Mouse (Mus musculus) gastrocnemius, adult 2 months (tissue): ENCODE measurements at regions not wholly inside any gene's neighbourhood (a gene's known extent, or its start where the extent isn't known, plus 50 kb on each side); places are given as distances from the start of the nearest gene placed in this dataset.
A peak's percentile ranks its signal among the peaks of the same experiment; 100 is the strongest.

ENCODE experiments used
- DNase-seq: peaks from one replicate; pipeline ENCODE4 v3.0.0; 2022
- H3K27ac ChIP-seq: fragments of 200-600 bp; 2 replicates; pipeline ENCODE4 v1.8.1; 2022; ENCODE audit warnings: mild to moderate bottlenecking
- H3K4me3 ChIP-seq: fragments of 200-600 bp; 2 replicates; pipeline ENCODE4 v1.8.1; 2022; ENCODE audit warnings: mild to moderate bottlenecking, moderate library complexity
- CTCF ChIP-seq: fragments of 200-600 bp; IDR thresholded peaks from 2 replicates; pipeline ENCODE4 v1.8.1; 2022; ENCODE audit warnings: antibody characterized with exemption, mild to moderate bottlenecking, moderate library complexity
- intact Hi-C: fragments of 180-260 bp; cut with DNase I; formaldehyde crosslinking; loops from one replicate; pipeline ENCODE4 v1.15.1; 2025

DNA sequence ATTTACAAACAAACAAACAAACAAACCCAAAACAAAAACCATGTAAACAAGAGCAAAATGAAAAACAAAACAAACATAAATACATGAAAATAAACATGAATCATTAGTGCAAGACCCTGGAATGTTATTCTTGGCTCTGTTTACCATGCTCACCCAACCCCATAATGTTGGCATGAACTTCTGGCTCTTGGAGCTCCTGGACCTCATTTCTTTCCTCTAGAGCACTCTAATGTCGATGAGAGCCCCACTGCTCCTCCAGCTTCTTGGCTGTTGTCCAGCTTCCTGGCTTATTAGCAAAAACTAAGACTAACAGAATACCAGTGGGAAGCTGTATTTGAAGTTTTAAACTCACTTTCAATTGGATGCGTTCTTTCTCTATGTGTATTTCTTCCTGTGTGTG lies 81.3 kb upstream of the Gm21830 start:
- TF ChIP-seq CTCF, result no peak
- Histone ChIP-seq H3K4me3 (peak overlapping the region; percentile 23), H3K27ac (no peak overlapping the region)
- DNase-seq, result peak; percentile 46
- intact Hi-C loops, result no loop called here

DNA sequence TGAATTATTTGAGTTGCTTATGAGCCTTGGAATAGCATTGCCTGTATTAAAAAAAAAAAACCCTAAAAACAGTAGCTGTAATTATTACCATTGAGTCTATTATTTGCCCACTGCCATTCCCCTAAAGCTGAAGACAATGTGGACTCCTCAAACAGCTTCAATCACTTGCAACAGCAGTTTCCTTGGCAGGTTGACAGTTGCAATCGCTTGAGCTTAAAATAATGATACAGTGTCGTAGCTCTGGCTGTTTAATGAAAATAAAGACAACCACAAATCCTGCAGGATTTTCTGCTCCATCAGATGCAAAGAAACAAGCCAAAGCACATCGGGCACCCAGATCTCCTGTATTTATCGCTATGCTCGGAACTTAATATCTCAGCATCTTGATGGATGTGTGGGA lies 68.8 kb upstream of the Gm21830 start:
- no peak for TF ChIP-seq CTCF
- no peak for DNase-seq
- intact Hi-C loops, result no loop called here
- Histone ChIP-seq H3K27ac (no peak overlapping the region), H3K4me3 (no peak overlapping the region)
